Mouse (Mus musculus): ENCODE data around the gene Tbc1d8.

GRCm38 (mm10) chr1:39528319-39528718, 49.8 kb upstream of the Tbc1d8 start:
- TF ChIP-seq CTCF (IDR thresholded peaks at IDR 0.05; ENCODE audit: insufficient read depth, low read depth, low read length) (no peak), POLR2A (IDR thresholded peaks at IDR 0.05; ENCODE audit: insufficient read depth, low read depth, low read length) (no peak)
